Mouse (Mus musculus): Measurements from ENCODE around the gene Cdh11. TPM values are rescaled to one million over a fixed set of nuclear protein-coding genes. Genes with fewer than 3 reads are reported as not detected.

The Cdh11 gene
- 0.22 TPM for polyA plus RNA-seq (2017; shearing (Covaris generic))

GRCm38 (mm10) chr8:102785592-102786416 lies at the start of gene Cdh11:
Gene Cdh11 (minus strand): TSS chr8:102785642.

All from effector memory CD4-positive, alpha-beta T cell, adult 5 months (primary cell).